Mouse (Mus musculus): ENCODE results near the gene Gm10260.
A peak's percentile ranks its signal among the peaks of the same experiment; 100 is the strongest.

Gene Gm10260

DNA sequence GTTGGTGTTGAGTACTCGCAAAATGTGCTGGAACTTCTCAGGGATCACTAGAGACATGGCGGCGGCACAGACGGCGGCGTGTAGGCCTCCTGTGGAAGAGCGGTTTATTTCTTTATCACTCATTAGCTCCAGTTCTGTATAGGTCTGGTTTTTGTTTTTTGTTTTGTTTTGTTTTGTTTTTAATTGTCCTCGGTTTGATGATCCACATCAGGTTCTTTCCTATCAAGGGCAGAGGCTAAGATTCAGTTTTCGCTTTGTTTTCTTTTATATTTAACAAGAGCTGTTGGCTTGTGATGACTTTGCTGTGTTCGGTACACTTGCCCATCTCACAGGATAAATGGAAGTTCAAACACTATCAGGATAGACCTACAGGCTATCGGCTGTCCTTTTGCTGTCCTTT is at the start of gene Gm10260:
Gene Gm10260, minus strand, starts transcription at position 101 of the 400 bp plus-strand sequence.
- DNase-seq (ENCODE audit: low spot score in 2 of 2) = no peak

DNA sequence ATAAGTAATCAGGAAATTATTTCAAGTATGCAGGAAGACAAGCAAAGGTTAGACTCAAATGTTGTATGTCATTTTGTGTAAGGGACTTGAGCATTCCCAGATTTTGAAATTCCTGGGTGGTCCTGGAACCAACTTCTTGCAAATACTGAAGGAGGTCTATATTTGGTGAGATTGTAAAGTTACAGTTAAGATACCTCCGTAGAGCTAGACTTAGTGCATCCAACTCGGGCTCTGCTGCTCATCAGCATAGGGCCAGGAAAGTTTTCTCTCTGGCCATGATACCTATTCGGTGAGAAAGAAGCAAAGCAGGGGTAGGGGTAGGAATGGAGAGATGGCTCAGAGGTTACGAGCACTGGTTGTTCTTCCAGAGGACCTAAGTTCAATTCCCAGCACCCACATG is 49.4 kb upstream of the Gm10260 start:
- DNase-seq (ENCODE audit: low spot score in 2 of 2) = no peak

DNA sequence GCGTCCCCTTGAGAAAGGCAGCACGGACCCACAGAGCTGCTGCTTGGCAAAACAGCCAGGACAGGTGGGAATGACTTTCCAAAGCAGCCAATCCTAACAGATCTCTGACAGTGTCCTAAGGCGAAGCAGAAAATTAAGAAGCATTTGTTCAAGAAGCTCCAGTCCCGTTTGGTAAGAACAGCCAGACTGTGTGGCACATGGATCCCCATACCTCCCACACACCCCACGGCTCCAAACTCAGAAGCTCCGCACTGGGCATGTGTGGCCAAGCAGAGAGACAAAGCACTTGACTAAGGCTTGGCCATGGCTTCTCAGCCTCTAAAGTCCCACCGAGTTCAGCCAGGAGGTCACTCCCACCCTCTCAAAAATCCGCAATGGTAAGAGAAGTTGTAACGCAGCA is 45.5 kb upstream of the Gm10260 start:
- no peak for DNase-seq (ENCODE audit: low spot score in 2 of 2)

DNA sequence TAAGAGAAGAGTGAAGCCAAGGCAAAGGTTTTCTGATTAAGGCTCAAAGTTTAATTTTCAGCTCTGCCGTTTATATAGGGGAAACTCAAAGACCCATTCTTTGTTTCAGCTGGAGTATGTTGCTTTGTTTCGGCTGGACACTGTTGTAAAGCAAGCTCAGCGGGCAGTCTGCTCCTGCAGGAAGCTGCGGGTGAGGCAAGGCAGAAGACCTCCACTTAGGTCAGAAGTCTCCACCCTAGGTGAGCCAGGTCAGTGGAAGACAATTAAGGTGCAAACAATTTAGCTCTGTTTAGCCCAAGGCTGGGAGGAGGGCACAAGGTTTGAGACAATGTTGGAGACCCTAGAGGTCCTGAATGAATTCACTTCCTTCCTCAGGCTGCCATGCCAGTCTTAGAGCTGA is 42.0 kb upstream of the Gm10260 start:
- DNase-seq (ENCODE audit: low spot score in 2 of 2) = no peak

DNA sequence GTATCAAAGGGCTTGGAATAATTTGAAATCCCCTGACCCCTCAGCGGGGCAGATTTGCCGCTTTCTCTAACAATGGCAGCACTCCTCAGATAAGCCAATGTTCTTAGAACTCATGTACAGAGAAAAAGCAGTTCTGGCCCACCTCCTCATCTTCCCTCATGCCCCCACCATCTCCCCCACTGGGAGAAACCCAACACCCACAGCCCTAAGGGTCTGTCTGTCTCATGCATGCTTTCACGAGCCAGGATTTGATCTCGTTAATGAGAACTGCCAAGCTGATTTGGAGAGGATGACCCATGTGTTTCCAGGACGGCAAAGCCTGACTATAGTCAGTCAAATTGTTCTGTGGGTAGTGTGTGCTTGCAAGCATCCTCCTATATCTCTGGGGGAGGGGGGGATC is 37.0 kb upstream of the Gm10260 start:
- no peak for DNase-seq (ENCODE audit: low spot score in 2 of 2)

DNA sequence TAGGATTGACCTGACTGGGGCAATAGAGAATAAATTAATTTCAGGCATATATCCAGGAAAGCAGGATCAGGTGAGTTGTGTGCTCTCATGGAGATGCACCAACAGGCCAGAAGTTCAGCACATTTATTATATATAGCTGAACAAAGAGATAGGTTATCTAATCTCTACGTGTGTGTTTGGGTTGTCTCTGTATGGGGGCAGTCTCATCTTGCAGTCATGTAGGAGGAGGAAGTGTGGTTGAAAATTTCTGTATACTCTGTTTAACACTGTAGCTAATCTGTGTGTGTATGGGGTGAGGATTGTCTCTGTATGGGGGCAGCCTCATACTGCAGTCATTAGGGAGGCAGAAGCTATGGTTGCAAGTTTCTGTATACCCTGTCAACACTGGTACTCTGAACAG is 34.3 kb upstream of the Gm10260 start:
- DNase-seq (ENCODE audit: low spot score in 2 of 2) = no peak

DNA sequence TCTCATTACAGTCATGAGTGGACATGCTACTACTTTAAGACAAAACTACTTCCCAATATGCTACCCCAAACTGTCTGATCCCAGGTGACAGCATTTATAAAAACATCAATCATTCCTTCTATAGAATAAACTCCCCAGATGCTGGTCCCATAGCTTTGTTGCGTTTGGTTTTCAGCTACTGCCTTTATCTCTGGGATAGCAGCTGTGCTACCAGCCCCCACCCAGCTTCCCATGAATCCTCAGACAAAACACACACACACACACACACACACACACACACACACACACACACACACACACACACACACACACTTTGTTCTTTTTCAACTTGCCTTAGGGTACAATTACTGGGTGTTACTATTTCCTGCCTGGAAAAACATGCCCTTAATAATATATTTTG is 33.5 kb upstream of the Gm10260 start:
- DNase-seq (ENCODE audit: low spot score in 2 of 2) = no peak

DNA sequence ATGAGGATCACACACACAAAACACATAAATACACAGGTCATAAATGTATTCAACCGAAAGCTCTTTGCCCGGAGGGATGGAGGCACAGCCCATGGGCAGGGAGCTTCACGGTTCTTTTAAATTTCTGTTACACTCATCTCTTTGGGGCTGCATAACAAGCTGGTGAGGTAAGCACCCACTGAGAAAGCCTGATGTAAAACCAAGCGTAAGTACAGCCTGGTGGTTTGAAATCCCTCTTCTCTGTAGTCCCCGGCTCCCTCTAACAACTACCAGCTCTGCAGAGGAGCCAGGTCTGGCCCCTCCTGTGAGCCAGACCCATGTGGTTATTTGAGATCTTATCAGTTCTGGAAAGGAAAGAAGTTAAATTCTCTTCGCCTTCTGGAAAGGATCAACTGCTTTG is 31.2 kb upstream of the Gm10260 start:
- DNase-seq (ENCODE audit: low spot score in 2 of 2) = no peak

DNA sequence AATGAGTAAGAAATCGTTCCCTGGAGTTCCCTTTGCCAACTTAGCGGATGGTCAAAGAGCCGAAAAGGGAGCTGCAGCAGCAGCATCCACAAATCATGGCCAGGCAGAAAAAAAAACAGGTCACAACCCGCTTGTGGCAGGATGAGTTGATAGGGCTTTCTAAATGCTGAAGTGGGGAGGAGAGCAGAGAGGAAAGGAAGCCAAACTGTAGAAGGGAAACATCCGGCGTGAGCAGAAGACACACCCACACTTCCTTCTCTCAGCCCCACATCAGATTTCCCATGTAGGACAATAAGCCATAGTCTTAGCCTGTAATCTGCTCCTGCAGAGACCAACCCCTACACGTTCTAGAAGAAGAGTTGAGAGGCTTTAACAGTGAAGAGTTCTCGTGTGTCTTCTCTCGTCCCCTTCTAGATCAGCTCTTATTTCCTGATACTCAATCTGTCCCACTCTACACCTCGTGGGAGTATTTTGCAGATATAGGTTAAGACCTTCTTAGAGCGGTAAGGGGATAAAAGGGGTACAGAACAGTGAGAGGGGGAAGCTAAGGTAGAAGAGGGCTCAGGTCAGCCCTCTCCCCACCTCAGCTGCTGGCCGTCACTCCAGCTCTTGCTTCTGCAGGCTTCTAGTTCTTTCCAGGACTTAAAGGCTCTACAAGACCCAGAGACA is 29.5 kb upstream of the Gm10260 start:
- DNase-seq (ENCODE audit: low spot score in 2 of 2) = no peak

DNA sequence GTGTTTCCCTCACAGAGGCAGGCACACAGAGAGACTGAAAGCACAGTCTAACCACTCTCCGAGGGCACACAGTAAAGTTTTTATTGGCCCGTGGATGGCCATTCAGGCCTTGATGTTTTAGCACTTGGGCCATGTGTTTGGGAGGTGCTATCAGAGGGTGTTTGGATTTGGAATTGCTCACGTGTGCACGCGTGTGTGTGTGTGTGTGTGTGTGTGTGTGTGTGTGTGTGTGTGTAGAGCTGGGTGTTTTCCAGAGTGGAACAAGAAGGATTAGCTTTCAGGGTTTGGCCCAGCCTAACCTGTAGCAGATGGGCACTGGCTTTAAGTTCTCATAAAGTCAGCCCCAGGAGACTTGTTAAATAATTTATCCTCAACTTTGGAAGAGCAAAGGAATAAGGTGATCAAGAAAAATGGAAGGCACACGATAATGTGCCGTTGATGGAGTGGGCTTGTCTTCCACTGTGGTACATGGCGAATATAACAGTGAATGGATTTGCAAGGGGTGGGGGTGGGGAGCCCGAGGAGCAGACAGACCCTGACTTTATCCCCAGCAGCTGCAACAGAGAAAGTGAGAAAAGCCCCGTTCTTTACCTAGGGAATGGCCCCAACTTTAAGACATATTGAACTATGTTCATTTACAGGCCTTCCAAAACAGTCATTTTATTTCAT is 24.9 kb upstream of the Gm10260 start:
- DNase-seq (ENCODE audit: low spot score in 2 of 2) = no peak

DNA sequence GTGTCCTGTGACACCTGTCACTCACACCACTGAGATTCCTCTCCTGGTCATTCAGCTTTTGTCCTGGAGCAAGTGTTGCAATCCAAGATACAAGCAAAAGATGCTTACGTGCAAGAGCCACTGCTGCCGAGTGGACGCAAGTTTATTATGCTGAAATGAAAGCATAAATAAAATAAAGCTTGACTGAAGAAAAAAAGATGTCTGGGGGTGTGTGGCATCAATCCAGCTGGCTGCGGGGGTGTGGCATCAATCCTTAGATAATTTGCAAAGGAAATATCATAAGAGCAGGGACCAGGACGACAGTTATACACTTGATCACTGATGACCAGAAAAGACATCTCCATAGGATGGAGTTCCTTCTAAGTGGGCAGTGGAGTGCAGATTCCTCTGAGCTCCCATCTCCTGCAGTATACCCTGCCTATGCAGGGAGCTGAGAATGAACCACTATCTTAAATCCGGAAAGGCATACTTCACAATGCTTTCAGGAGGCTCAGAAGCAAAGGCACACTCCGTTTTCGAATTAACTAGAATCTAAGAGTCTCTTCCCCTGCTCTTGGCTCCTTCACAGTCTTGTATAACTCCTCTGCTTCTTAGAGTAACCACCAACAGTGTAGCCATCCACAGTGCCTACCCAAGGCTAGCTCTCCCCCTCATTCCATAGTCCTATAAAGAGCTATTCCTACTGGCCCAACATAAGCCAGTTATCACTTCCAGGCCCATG is 23.2 kb upstream of the Gm10260 start:
- no peak for DNase-seq (ENCODE audit: low spot score in 2 of 2)

DNA sequence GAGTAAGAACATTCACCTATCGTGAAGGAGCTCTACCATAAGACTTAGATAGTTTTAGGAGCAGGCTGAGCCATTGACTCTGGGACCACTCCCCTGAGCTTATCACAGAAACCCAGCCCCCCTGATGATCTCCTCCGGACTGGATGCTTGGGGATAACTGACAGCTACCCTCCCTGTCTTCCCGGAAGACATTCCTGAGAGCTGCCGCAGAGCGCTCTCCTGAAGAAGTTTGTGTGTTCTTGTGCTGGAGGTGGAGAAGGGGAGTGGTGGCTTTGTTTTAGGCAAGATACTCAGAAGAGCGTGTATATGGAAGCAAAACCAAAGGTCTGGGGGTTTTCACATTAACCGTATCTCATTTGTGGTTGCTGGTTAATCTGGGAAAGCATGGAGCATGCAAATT is 21.6 kb upstream of the Gm10260 start:
- DNase-seq (ENCODE audit: low spot score in 2 of 2) = no peak

DNA sequence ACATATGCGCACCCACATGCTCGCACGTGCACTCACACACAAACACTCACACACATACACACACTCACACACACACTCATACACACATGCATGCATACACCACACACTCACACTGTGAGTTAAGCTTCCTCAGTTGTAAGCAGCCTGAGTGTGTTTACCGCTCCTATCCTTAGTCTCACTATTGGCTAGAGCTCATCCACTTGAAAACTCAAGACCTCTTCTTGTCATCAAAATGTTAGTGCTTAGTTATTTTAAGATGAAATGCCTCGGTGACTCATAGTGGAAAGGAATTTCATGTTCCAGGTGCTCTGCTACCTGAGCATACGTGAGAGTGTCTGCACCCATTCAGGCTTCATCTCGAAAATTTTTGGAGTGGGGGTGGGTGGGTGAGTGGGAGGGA is 21.2 kb upstream of the Gm10260 start:
- DNase-seq (ENCODE audit: low spot score in 2 of 2) = no peak

DNA sequence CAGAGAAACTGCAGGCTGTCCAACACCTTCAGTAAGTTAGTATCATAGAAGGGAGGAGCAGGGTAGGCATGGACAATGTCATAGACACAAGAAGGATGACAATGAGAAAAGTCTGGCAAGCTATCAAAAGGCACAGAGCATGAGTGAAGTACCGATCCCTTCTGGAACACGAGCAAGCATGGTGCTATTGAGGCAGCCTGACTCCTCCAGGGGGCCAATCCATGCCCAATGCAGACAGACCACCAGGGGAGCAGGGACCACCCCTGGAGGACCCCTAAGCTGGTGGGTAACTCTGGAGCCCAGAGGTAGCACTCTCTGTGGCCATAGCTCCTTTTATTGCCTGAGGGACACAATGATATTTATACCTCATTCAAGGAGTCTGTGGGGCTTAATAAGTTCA is 20.1 kb upstream of the Gm10260 start:
- DNase-seq (ENCODE audit: low spot score in 2 of 2) = no peak

DNA sequence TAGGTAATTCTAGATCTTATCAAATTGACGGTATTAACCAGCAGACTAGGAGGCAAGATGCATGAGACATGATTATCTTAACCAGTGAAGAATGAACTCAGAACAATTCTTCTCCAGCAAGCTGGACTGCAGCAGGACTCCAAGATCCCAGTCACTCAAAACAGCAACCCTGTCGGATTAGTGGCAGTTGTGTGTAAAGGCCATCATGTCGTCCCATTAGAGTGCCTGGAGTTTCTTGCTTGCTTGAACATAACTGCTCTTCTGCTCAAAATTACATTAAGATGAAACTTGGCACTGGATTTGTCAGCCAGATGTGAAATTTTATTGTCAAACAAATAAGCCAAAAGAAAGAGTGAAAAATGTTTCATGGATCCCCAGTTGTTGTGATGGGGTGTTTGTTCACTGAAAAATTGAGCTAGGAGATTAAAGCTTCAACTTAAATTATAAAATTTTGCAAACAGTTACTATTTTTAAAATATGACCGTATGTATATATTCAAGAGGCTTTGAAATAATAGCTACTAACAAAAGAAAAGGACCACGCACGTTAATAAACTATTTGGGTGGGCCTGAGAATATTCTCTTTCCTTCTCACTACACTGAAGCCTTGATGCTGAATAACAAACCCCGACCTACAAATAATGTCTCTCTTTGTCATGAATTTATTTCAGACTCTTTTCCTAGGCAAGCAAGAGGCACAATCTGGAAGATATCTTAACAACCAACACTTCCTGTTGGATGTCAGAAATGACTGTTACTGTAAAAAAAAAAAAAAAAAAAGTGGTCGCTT is 19.4 kb upstream of the Gm10260 start:
- no peak for DNase-seq (ENCODE audit: low spot score in 2 of 2)

DNA sequence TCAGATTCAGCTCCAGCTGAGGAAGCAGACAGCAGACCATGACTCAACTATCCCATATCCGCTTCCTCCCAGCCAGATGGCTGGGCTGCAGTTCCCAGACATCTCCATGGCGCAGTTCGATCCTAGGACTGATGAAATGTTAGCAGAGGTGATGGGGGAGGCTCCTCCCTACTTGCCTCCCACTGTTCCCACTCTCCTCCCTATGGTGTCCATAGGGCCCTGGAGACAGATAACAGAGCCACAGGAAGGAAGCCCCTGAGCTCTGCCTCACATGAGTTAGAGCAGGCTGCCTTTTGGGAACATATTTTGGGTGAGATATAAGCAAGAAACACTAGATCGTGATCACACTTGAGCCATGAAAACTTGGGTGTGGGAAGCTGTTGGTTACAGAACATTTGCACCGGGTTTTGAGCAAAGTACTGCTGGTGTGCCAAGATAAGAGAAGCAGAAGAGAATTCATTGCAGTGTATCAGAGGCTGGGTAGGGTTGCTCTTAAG is 18.3 kb upstream of the Gm10260 start:
- no peak for DNase-seq (ENCODE audit: low spot score in 2 of 2)

DNA sequence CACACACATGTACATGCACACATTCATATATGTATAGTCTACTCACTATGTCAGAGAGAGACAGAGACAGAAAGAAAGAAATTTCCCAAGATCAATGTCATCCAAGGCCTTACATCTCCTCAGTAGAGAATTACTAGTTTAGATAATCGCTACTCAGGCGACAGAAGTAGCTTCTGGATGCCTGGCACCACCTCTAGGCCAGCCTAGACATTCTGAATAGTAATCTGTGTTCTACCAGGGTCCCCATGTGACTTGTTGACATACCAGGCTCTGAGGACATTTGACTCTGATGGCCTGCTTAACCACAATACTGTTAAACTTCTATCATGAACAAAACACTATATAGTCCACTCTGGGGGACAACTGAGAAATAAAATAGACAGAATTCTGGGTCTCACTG is 17.2 kb upstream of the Gm10260 start:
- DNase-seq (ENCODE audit: low spot score in 2 of 2) = no peak

DNA sequence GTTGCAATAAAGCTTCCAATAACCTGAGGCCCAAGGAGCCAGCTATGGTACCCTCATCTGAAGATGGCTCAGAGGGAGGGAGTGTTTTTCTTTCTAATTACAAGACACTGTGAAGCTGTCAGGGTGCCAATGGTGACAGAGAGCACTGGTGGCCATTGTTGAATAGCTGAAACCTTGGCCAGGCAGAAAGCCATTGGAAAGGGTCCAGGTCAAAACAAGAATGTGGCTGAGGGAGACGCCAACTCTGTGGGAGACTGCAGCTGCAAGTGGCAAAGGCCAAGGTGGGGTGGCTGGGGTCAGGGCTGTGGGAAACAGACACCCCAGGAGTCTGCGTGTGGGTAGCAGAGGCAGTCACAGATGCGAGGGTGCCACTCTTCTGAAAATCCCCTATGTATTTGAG is 16.3 kb upstream of the Gm10260 start:
- peak in 1 of 2 experiments; percentile 37 for DNase-seq (ENCODE audit: low spot score in 2 of 2)

DNA sequence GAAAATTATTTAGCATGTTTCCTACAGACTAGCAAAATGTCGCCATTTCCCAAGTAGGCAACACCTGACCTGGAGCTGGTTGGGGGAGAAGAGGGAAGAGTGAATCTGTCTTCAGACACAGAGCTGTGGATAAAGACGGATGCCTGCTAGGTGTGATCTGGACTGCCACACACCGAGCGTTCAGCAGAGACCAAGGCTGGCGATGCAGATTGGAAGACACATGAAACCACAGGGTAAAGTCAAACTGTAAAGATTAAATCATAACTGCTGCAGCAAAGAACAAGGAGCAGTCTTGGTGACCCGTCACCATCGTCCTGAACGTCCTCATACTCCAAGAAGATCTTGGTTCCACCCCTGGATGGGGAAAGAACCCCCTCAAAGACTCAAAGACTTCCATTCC is 15.5 kb upstream of the Gm10260 start:
- no peak for DNase-seq (ENCODE audit: low spot score in 2 of 2)

DNA sequence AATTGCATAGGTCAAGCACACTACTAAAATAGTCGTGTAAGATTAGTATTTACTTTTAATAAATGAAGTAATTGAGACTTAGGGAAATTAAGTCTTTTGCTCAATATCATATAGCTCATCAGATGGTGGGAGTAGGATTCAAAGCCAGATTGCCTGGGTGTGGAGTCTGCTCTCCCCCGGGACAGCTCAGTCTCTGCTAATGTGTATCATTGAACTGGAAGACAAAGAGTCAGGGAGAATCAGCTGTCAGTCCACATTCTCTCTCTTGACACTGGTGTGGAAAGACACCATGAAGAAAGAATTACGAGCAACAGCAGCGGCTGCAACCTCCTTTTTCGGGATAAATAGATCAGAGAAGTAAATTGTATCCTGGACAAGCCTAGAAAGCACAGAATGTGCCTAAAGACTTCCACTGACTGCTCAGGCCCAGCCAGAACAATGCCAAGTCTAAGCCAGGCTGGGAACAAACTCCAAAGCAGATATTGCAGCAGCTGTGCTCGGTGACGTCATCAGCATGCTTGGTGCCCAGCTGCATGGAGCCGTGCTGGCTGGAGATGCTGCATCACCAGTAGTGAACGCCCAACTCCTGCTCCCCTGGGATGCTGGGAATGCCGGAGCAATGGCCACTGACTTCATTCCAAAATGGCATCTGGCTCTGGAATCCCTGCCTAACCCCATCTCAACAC is 14.5 kb upstream of the Gm10260 start:
- DNase-seq (ENCODE audit: low spot score in 2 of 2) = peak; percentile 38 to 44

DNA sequence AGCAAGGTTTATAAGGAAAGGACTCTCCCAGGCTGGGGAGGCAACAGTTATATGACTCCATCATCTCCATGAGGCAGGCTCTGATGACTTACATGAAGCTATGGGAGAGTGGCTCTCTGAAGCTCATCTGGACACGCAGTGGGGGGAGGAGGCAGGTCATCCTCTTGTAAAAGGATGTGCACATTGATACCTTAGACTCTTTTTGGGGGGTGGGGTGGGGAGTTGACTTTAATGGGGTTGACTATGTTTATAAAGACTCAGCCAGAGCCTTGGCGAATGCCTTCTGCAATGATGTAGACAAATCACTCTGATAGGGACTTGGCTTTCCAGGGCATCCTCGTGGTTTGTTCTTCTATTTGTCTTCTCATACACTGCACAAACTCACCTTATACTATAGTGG is 8.8 kb upstream of the Gm10260 start:
- no peak for DNase-seq (ENCODE audit: low spot score in 2 of 2)

DNA sequence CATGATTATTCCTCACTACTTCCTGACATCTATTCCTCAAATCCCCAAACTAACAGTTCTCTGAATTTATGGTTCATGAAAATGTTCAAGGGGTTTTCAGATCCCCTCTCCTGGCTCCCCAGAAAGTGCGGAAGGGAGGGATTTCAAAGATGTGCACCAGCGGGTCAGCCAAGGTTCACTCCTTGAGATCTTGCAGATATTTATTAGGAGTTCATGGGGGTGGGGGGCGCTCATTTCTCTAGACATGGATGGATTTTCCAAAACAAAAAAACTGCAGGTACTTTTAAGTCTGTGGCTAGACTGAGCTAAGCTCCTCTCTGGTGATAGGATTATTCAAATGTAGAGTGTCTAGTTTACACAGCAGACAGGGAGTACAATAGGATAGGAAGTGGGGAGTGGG is 8.4 kb upstream of the Gm10260 start:
- DNase-seq (ENCODE audit: low spot score in 2 of 2) = no peak

Measured in frontal cortex, postnatal 10 days (tissue).